Mouse (Mus musculus): Measurements from ENCODE around the gene Taar5. TPM values are rescaled to one million over a fixed set of nuclear protein-coding genes. Genes with fewer than 3 reads are reported as not detected.

The Taar5 gene
- not detected in 2 replicates for polyA plus RNA-seq (2014; fragmentation: Nextera tagmentation; extraction: Ambion mirVana)

GRCm38 (mm10) chr10:23970656-23971165 lies at the start of gene Taar5:
TSS of gene Taar5 (plus strand) at chr10:23970706.
- ATAC-seq (ENCODE audit: low FRiP score), result no peak
- Histone ChIP-seq H3K36me3 (ENCODE audit: control insufficient read depth, insufficient read depth, low read length) (no peaks in the 10 kb centered on the region), H3K4me2 (no peak within 1 kb of the TSS), H3K27me3 (ENCODE audit: control insufficient read depth, insufficient read depth, low read length) (no peaks in the 10 kb centered on the region), H3K4me3 (ENCODE audit: low read depth, low read length) (no peak within 1 kb of the TSS), H3K9ac (ENCODE audit: low read length) (no peak within 1 kb of the TSS), H3K27ac (ENCODE audit: low read depth, low read length) (no peak within 1 kb of the TSS), H3K4me1 (ENCODE audit: control insufficient read depth, insufficient read depth, low read length) (no peaks in the 10 kb centered on the region), H3K9me3 (ENCODE audit: control insufficient read depth, low read length) (no peaks in the 10 kb centered on the region)
- WGBS, result 83% methylated on average over 11 of the region's 11 CpGs
- no peak for DNase-seq (ENCODE audit: low spot score, missing footprints)

- 73% methylated on average over 3 of the region's 3 CpGs for WGBS
- Histone ChIP-seq H3K27me3 (ENCODE audit: control insufficient read depth, insufficient read depth, low read length) (no peaks in the 10 kb centered on the region), H3K4me2 (no peak overlapping the region), H3K36me3 (ENCODE audit: control insufficient read depth, insufficient read depth, low read length) (no peaks in the 10 kb centered on the region), H3K4me3 (ENCODE audit: low read depth, low read length) (no peak overlapping the region), H3K27ac (ENCODE audit: low read depth, low read length) (no peak overlapping the region), H3K4me1 (ENCODE audit: control insufficient read depth, insufficient read depth, low read length) (no peaks in the 10 kb centered on the region), H3K9me3 (ENCODE audit: control insufficient read depth, low read length) (no peaks in the 10 kb centered on the region), H3K9ac (ENCODE audit: low read length) (no peak overlapping the region)
- ATAC-seq (ENCODE audit: low FRiP score), result no peak
- DNase-seq (ENCODE audit: low spot score, missing footprints), result no peak
These were observed 48.0 kb upstream of the Taar5 start for GRCm38 (mm10) chr10:23922468-23922867.

GRCm38 (mm10) chr10:23923941-23924340 lies 46.6 kb upstream of the Taar5 start:
- Histone ChIP-seq H3K4me2 (no peak overlapping the region), H3K36me3 (ENCODE audit: control insufficient read depth, insufficient read depth, low read length) (no peaks in the 10 kb centered on the region), H3K27ac (ENCODE audit: low read depth, low read length) (no peak overlapping the region), H3K27me3 (ENCODE audit: control insufficient read depth, insufficient read depth, low read length) (no peaks in the 10 kb centered on the region), H3K9me3 (ENCODE audit: control insufficient read depth, low read length) (no peaks in the 10 kb centered on the region), H3K4me3 (ENCODE audit: low read depth, low read length) (no peak overlapping the region), H3K9ac (ENCODE audit: low read length) (no peak overlapping the region), H3K4me1 (ENCODE audit: control insufficient read depth, insufficient read depth, low read length) (no peaks in the 10 kb centered on the region)
- ATAC-seq (ENCODE audit: low FRiP score) (no peak), DNase-seq (ENCODE audit: low spot score, missing footprints) (no peak)
- 83% methylated on average over 2 of the region's 2 CpGs for WGBS

GRCm38 (mm10) chr10:23937613-23938012 lies 32.9 kb upstream of the Taar5 start:
- DNase-seq (ENCODE audit: low spot score, missing footprints), result no peak
- 58% methylated on average over 4 of the region's 4 CpGs for whole genome bisulfite sequencing
- Histone ChIP-seq H3K27me3 (ENCODE audit: control insufficient read depth, insufficient read depth, low read length) (no peaks in the 10 kb centered on the region), H3K4me1 (ENCODE audit: control insufficient read depth, insufficient read depth, low read length) (no peaks in the 10 kb centered on the region), H3K4me2 (no peak overlapping the region), H3K9ac (ENCODE audit: low read length) (no peak overlapping the region), H3K9me3 (ENCODE audit: control insufficient read depth, low read length) (no peaks in the 10 kb centered on the region), H3K4me3 (ENCODE audit: low read depth, low read length) (no peak overlapping the region), H3K36me3 (ENCODE audit: control insufficient read depth, insufficient read depth, low read length) (no peaks in the 10 kb centered on the region), H3K27ac (ENCODE audit: low read depth, low read length) (no peak overlapping the region)
- no peak for ATAC-seq (ENCODE audit: low FRiP score)

DNA sequence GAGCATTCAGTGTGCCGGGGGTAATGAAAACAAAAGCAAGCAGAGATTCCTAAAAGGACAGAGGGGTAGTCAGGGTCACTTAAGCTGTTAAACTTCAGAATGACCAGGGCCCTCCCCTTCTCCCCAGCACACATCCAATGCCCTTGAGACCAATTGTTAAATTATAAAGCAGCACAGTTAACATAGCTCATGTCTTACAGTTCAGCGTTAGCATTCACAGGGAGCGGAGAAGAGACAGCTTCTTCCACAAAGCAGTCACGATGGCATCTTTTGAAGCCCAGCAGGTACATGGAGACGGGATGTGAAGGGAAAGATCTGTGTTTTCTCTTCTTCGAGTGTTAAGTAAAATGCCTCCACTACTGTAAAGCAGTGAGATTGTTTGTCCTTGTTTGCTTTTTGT lies 32.2 kb upstream of the Taar5 start, which contains the start of gene Taar2:
Gene Taar2, plus strand, starts transcription at position 261 of the 400 bp plus-strand sequence.
- H3K4me3 ChIP-seq (ENCODE audit: low read depth, low read length), result no peak within 1 kb of the TSS
- no peaks in the 10 kb centered on the region for H3K27me3 ChIP-seq (ENCODE audit: control insufficient read depth, insufficient read depth, low read length)
- no peak within 1 kb of the TSS for H3K4me2 ChIP-seq
- H3K9ac ChIP-seq (ENCODE audit: low read length), result no peak within 1 kb of the TSS
- 58% methylated on average over 6 of the region's 6 CpGs for WGBS
- H3K27ac ChIP-seq (ENCODE audit: low read depth, low read length), result no peak within 1 kb of the TSS
- DNase-seq (ENCODE audit: low spot score, missing footprints) (no peak), ATAC-seq (ENCODE audit: low FRiP score) (no peak)
- H3K4me1 ChIP-seq (ENCODE audit: control insufficient read depth, insufficient read depth, low read length), result no peaks in the 10 kb centered on the region
- H3K36me3 ChIP-seq (ENCODE audit: control insufficient read depth, insufficient read depth, low read length), result no peaks in the 10 kb centered on the region
- H3K9me3 ChIP-seq (ENCODE audit: control insufficient read depth, low read length), result no peaks in the 10 kb centered on the region

GRCm38 (mm10) chr10:23942465-23942864 lies 28.0 kb upstream of the Taar5 start:
- Histone ChIP-seq H3K27ac (ENCODE audit: low read depth, low read length) (no peak overlapping the region), H3K4me3 (ENCODE audit: low read depth, low read length) (no peak overlapping the region), H3K9ac (ENCODE audit: low read length) (no peak overlapping the region), H3K9me3 (ENCODE audit: control insufficient read depth, low read length) (no peaks in the 10 kb centered on the region), H3K4me1 (ENCODE audit: control insufficient read depth, insufficient read depth, low read length) (no peaks in the 10 kb centered on the region), H3K4me2 (no peak overlapping the region), H3K36me3 (ENCODE audit: control insufficient read depth, insufficient read depth, low read length) (no peaks in the 10 kb centered on the region), H3K27me3 (ENCODE audit: control insufficient read depth, insufficient read depth, low read length) (no peaks in the 10 kb centered on the region)
- no peak for ATAC-seq (ENCODE audit: low FRiP score)
- DNase-seq (ENCODE audit: low spot score, missing footprints), result no peak
- 79% methylated on average over 5 of the region's 5 CpGs for WGBS

DNA sequence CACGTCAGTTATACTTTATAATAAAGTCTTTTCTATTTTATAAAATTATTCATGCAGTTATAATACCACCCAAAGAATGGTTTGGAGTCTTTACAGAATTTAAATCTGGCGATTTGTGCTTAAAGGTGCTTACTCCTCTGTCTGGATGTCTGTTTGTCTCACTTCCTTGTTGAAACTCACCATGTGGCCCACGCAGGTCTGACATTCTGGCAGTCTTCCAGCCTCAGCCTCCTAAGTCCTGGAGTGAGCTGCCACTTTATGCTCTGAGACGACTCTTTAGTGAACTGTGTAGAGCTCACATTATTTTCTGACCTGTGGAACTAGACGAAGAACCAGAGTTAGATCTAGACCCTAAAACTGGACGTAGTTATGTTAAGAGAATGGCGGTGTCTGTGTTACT lies 22.5 kb upstream of the Taar5 start:
- DNase-seq (ENCODE audit: low spot score, missing footprints) (peak; percentile 21), ATAC-seq (ENCODE audit: low FRiP score) (no peak)
- WGBS, result 78% methylated on average over 7 of the region's 7 CpGs
- Histone ChIP-seq H3K9ac (ENCODE audit: low read length) (no peak overlapping the region), H3K27me3 (ENCODE audit: control insufficient read depth, insufficient read depth, low read length) (no peaks in the 10 kb centered on the region), H3K4me1 (ENCODE audit: control insufficient read depth, insufficient read depth, low read length) (no peaks in the 10 kb centered on the region), H3K4me2 (no peak overlapping the region), H3K4me3 (ENCODE audit: low read depth, low read length) (no peak overlapping the region), H3K36me3 (ENCODE audit: control insufficient read depth, insufficient read depth, low read length) (no peaks in the 10 kb centered on the region), H3K27ac (ENCODE audit: low read depth, low read length) (no peak overlapping the region), H3K9me3 (ENCODE audit: control insufficient read depth, low read length) (no peaks in the 10 kb centered on the region)

DNA sequence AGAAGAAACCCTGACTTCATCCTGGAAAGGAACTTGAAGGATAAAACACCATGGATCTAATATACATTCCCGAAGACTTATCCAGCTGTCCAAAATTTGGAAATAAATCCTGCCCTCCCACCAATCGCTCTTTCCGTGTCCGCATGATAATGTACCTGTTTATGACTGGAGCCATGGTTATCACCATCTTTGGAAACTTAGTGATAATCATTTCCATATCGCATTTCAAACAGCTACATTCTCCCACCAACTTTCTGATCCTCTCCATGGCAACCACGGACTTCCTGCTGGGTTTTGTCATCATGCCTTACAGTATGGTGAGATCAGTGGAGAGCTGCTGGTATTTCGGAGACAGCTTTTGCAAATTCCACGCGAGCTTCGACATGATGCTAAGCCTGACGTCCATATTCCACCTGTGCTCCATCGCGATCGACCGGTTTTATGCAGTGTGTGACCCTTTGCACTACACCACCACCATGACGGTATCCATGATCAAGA lies 20.9 kb upstream of the Taar5 start, which contains the start of gene Taar3:
Gene Taar3, plus strand, starts transcription at position 51 of the 498 bp plus-strand sequence.
- Histone ChIP-seq H3K9me3 (ENCODE audit: control insufficient read depth, low read length) (no peaks in the 10 kb centered on the region), H3K4me2 (no peak within 1 kb of the TSS), H3K9ac (ENCODE audit: low read length) (no peak within 1 kb of the TSS), H3K4me3 (ENCODE audit: low read depth, low read length) (no peak within 1 kb of the TSS), H3K4me1 (ENCODE audit: control insufficient read depth, insufficient read depth, low read length) (no peaks in the 10 kb centered on the region), H3K36me3 (ENCODE audit: control insufficient read depth, insufficient read depth, low read length) (no peaks in the 10 kb centered on the region), H3K27ac (ENCODE audit: low read depth, low read length) (no peak within 1 kb of the TSS), H3K27me3 (ENCODE audit: control insufficient read depth, insufficient read depth, low read length) (no peaks in the 10 kb centered on the region)
- WGBS, result 91% methylated on average over 16 of the region's 16 CpGs
- DNase-seq (ENCODE audit: low spot score, missing footprints), result no peak
- no peak for ATAC-seq (ENCODE audit: low FRiP score)

- Histone ChIP-seq H3K4me3 (ENCODE audit: low read depth, low read length) (no peak overlapping the region), H3K27me3 (ENCODE audit: control insufficient read depth, insufficient read depth, low read length) (no peaks in the 10 kb centered on the region), H3K9ac (ENCODE audit: low read length) (no peak overlapping the region), H3K4me2 (no peak overlapping the region), H3K27ac (ENCODE audit: low read depth, low read length) (no peak overlapping the region), H3K9me3 (ENCODE audit: control insufficient read depth, low read length) (no peaks in the 10 kb centered on the region), H3K4me1 (ENCODE audit: control insufficient read depth, insufficient read depth, low read length) (no peaks in the 10 kb centered on the region), H3K36me3 (ENCODE audit: control insufficient read depth, insufficient read depth, low read length) (no peaks in the 10 kb centered on the region)
- WGBS, result 84% methylated on average over 6 of the region's 6 CpGs
- peak; percentile 60 for DNase-seq (ENCODE audit: low spot score, missing footprints)
- ATAC-seq (ENCODE audit: low FRiP score), result no peak
These were observed 18.8 kb upstream of the Taar5 start for GRCm38 (mm10) chr10:23951714-23952113.

Data from midbrain, embryonic 11.5 days (tissue).